Mouse (Mus musculus) 416B (cell line): Measurements from ENCODE around the gene Fut8.

ENCODE experiments used
- DNase-seq: peaks from one replicate; pipeline ENCODE4 v3.0.0; 2011; ENCODE audit warnings: low read depth

The Fut8 gene

GRCm38 (mm10) chr12:77305502-77305901, 67.6 kb downstream of the Fut8 start:
- no peak for DNase-seq

GRCm38 (mm10) chr12:77306759-77307314, 68.9 kb downstream of the Fut8 start:
- DNase-seq: no peak

- peak; percentile 48 for DNase-seq
Observed at GRCm38 (mm10) chr12:77309507-77309906, 71.6 kb downstream of the Fut8 start.

GRCm38 (mm10) chr12:77313502-77313901, 75.6 kb downstream of the Fut8 start:
- no peak for DNase-seq

DNA sequence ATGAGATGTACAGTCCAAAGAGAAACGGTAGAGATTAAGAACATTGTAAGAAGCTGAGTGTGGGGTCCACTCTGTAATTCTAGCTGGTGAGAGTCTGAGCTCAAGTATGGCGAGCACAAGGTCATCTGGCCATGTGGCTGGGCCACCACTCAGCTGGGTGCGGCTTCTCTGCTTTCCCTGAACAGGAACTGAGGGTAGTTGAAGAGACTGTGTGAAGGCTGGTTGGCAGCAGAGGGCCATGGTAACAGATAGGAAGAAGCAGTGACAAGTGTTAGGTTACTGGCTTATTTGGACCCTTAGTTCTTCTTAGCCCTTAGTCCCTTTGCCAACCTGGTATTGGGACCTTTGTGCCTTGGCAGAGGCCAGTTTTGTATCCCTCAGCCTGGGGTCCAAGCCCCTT, 86.2 kb downstream of the Fut8 start:
- DNase-seq: peak; percentile 44

- no peak for DNase-seq
Observed at GRCm38 (mm10) chr12:77346521-77346920, 108.6 kb downstream of the Fut8 start.

- no peak for DNase-seq
Observed at GRCm38 (mm10) chr12:77349543-77349942, 111.6 kb downstream of the Fut8 start.

GRCm38 (mm10) chr12:77415720-77416119, 177.8 kb downstream of the Fut8 start:
- no peak for DNase-seq

DNA sequence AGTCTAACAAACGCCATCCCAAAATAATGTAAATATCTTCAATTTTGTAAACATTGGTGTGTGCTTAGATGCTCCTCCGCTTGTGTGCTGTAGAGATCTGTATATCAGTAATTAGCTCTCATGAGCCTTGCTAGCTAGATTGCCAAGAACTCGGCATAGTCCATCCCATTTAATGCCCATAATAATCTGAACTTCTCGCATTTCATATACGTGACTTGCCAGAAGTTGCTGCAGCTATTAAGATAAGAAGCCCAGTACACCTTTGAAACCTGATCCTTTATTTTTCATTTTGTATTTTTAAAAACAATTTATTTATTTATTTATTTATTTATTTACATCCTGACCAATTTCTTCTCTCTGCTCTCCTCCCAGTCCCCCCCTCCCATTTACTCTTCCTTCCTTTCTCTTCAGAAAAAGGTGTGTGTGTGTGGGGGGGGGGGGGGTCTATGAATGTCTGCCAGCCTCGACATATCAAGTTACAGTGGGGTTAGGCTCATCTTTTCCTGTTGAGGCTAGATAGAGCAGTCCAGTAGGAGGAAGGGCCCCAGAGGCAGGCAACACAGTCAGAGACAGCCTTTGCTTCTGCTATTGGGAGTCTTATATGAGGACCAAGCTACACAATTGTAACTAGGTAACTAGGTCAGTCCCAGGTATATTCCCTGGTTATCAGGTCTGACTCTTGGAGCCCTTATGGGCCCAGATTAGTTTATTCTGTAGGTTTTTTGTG, 183.9 kb downstream of the Fut8 start:
- peak; percentile 56 for DNase-seq

GRCm38 (mm10) chr12:77426093-77426492, 188.2 kb downstream of the Fut8 start:
- no peak for DNase-seq

DNA sequence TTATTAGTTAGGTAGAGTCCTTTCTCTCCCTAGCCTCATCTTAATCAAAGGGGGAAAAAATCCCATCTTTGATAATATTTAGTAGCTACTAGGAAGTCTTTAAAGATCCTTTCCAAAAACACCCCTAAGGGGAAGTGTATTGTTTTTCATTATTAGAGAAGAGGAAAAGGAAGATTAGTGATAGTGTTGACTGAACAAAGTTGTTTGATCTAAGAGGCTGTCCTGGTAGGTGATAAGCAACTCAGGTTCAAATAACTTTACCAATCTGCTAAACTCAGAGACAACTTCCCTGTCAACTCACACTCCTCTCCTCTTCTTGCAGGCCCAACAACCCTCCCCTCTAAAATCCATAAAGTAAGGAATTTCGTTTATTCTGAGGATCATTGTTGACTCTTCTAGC, 190.2 kb downstream of the Fut8 start:
- no peak for DNase-seq

- no peak for DNase-seq
Observed at GRCm38 (mm10) chr12:77429381-77429780, 191.5 kb downstream of the Fut8 start.

DNA sequence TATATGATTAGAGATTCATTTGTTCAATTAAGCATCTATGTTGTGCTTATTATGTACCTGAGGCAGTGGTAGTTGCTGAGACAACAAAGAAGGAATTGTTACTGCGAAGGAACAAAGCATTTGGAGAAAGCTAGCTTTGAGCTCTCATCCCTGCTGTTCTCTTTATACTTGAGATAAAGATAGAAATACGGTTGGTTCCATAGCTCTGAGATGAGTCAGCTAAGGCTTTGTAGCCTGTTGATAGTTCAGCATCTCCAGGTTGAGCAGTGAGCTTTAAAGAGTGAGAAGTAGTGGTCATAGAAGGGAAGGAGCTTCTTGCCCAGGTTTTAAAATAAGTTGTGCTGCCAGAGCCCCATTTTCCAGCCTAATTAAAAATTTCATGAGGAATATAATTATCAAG, 198.8 kb downstream of the Fut8 start:
- DNase-seq: no peak

DNA sequence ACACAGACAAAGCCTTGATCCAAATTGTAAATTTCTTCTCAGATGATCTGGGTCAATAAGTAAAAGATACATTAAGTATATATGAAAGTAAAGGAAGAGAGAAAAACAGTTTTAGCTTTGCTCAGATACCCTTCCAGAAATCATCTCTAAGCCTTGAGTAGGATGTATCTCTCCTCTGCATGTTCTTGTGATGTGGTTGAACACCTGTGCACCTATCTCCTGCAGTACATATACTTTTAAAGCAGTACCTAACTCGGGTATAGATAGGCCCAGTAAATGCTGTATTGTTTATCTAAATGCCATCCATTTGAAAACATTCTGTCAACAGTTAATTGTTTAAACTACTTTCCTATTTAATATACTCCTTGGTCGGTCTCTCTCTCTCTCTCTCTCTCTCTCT, 212.9 kb downstream of the Fut8 start:
- no peak for DNase-seq

- no peak for DNase-seq
Observed at GRCm38 (mm10) chr12:77466178-77466577, 228.3 kb downstream of the Fut8 start.

DNA sequence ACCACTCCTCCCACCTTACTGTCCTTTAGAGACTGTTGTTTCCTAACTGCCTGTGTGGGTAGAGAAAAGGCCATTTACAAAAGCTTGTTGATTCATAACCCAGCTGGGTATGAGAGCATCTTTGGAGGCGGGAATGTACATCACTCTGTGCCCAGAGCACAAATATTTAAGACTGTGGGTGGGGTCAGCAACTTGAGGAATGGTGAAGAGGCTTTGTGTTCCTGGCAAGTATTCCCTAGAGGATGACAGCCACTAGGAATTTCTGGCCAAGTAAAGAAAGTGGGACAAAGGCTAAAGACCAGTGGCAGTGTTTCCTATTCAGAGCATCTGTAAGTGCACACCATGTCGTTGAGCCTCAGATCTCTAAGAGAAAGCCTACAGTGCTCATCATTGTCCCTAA, 242.0 kb downstream of the Fut8 start:
- no peak for DNase-seq

- DNase-seq: peak; percentile 35
Observed at GRCm38 (mm10) chr12:77481153-77481552, 243.2 kb downstream of the Fut8 start.

DNA sequence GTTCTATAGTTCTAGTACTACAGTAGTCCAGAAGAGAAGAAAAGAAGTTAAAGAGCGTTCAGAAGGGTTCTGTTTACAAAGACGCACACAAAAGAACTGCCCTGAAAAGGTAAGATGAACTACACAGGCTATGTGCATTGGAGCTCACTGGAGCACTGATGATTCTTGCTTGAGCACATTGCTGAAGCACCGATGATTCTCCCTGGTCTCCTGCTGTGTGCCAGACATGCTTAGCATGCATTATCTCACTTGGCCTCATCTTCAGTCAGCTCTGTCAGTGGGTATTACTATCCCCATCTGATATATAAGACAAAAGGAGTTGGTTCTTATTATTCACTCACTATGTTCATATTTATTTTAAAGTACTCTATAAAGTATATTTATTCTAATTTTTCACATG, 243.9 kb downstream of the Fut8 start:
- DNase-seq: no peak

- no peak for DNase-seq
Observed at GRCm38 (mm10) chr12:77483180-77483855, 245.4 kb downstream of the Fut8 start.

DNA sequence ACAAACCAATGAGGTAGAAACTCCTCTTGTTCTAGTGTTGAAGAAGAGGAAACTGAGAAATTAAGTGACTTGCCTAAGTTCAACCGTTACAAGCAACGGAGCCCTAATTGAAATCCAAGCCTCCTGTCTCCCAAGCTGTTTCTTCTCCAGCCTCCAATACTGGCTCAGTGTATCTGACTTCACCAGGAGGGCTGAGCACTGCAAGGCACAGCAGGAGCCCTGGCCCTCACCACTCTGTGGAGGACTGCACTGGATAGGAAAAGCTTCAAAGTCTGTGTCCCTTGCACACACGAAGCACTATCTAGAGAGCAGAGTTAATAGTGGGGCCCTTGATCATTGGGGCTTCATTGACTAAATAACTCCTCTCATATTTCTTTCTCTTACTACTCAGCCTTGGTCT, 246.8 kb downstream of the Fut8 start:
- no peak for DNase-seq

DNA sequence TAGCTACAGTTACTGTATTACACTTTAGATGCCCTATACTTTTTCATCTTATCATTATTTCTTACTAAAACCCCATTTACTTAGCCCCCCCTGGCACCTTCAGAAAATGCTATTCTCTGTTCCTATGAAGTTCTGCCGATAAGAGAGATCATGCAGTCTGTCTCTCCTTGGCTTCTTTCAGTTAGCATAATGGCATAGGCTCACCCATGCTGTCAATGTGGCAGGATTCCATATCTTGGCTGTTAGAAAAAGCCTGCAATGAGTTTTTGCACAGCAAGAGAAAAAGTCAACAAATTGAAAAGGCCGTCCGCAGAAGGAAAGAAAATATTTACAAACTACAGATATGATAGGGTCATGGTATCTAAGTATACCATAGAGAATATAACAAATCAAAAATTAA, 253.6 kb downstream of the Fut8 start:
- DNase-seq: no peak

- DNase-seq: no peak
Observed at GRCm38 (mm10) chr12:77495781-77496180, 257.9 kb downstream of the Fut8 start.

DNA sequence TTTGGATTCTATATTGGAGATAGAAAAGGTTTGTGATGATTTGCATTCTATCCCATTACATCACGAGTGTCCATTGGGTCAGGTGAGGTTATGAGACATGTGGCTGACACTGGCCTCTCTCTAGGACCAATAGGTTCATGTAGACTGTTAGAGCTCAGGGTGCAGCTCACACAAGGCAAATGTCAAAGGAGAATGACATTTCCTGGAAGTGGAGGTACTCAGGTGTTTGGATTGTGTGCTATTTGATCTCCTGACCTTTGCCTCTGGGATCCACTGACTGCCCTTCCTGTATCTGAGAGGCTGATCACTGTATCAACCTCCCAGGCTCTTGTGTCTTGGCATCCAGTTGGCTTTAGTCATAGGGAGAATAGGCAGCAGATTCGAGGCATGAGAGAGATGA, 260.2 kb downstream of the Fut8 start:
- DNase-seq: no peak
